Mouse (Mus musculus) thymus, postnatal 10 days (tissue): ENCODE results near the gene Gm20388.

Source experiments
- DNase-seq, 2 experiments: peaks; one replicate each; pipeline ENCODE4 v3.0.0; 2021; ENCODE audit warnings: low spot score in 2 of 2

Gene Gm20388

DNA sequence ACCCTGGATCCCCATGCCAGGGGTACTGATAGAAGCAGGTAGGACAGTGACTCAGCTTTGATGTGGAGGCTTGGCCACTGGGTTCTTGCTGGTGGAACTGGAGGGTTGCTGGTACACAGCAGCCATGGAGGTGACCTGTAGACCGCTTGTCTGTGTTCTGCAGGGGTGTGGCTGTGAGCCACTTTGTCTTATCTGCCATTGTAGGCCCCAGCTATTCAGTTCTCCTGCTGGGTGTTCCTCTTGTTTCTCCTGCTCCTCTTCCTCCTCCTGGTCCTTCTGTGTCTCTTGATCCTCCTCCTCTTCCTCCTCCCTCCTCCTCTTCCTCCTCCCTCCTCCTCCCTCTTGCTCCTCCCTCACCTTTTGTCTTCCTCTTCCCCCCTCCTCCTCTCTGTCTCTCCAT is 614.5 kb downstream of the Gm20388 start:
- no peak for DNase-seq

DNA sequence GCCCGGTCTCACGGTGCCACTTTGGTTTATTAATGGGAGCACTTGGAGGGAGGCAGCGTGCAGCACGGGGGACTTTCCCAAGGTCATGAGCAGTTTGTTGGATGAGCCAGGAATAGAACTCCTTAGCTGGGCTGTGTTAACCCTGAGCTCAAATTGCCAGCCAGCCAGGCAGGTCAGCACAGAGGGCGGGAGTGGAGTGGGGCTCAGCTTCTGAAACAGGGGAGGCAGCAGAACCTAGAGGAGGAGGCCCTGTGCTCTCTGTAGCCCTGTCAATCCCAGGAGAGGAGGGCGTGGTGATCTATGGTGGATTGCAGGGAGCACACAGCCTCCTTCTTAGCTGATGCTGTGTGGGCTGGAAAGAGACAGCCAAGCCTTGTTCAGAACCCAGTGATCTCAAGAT is 615.2 kb downstream of the Gm20388 start:
- DNase-seq = no peak

DNA sequence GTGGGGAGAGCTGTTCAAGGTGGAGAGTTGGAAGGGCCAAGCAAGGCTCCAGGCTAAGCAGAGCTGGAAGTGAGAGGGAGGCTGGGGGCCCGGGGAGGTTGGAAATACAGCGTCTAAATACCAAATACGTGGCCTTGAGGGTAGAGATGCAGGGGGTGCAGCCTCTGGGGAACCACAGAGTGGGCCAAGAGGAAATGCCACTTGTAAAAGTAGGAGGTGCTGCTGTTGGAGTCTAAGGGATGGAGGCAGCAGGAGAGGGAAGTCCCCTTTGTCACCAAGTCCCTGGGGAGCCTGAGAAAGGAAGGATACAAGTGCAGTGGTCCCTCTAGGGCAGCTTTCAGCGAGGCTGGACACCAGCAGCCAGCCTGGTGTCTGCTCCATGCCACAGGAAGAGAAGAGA is 615.9 kb downstream of the Gm20388 start:
- no peak for DNase-seq

DNA sequence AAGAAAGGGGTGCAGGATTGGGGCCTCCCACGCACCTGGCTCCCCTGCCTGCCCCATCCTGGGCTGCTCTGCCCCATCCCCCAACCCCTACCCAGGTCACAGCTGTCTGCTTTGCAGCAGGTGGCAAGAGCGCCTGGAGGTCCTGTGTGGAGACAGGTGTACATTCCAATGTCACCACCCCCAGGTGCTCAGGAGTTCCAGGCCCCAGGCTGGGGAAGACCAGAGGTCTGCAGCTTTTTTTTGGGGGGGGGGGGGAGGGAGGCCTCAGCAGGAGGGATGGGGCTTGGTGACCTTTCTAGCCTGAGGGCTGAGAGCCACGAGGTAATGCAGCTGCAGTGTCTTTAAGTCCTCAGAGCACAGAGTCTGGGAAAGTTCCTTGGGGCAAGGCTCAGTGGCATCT is 617.7 kb downstream of the Gm20388 start:
- DNase-seq = peak; percentile 69 to 74

DNA sequence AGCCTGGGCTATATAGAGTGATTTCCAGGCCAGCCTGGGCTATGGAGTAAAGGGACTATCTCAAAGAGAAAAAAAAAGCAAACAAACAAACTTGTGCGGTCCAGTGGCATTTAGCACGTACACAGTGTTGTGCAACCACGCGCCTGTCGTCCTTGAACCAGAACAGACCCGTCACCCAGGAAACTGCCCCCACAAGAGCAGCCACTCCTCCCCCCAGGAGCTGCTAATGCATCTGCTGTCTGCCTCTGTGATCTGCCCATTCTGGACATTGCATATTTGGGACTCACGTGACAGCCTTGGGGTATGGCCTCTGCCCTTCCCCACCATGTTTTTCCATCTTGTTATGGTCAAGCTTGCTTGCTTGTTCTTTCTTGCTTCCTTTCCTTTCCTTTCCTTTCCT is 618.6 kb downstream of the Gm20388 start:
- no peak for DNase-seq

DNA sequence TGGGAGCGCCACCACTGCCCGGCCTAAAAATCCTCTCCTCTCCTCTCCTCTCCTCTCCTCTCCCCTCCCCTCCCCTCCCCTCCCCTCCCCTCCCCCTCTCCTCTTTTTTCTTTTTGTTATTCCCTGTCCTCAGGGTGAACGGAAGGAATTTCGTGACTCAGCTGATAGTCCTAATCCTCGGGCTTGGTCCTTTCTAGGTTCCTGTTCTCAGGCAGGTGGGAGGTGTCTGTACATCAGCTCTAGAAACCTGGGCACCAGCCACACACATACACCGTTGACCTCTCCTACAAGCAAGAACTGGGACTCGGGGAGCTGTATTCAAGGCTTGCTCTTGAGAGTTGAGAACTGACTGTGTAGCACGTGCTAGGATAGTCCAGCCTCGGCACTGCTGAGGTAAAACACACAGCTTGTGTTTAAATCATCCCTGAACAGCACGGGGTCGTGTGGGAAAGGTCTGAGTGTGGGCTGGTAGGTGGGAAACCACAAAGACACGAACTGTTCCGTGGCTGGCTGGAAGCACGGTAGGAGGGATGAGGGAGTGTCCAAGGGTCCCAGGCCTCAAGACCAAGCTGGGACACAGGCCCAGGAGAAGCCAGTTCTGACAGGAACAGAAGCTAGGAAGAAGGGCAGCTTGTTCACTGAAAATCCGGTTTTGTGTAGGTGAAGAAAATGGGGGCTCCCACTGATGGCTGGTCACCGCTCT is 620.5 kb downstream of the Gm20388 start:
- DNase-seq = no peak

DNA sequence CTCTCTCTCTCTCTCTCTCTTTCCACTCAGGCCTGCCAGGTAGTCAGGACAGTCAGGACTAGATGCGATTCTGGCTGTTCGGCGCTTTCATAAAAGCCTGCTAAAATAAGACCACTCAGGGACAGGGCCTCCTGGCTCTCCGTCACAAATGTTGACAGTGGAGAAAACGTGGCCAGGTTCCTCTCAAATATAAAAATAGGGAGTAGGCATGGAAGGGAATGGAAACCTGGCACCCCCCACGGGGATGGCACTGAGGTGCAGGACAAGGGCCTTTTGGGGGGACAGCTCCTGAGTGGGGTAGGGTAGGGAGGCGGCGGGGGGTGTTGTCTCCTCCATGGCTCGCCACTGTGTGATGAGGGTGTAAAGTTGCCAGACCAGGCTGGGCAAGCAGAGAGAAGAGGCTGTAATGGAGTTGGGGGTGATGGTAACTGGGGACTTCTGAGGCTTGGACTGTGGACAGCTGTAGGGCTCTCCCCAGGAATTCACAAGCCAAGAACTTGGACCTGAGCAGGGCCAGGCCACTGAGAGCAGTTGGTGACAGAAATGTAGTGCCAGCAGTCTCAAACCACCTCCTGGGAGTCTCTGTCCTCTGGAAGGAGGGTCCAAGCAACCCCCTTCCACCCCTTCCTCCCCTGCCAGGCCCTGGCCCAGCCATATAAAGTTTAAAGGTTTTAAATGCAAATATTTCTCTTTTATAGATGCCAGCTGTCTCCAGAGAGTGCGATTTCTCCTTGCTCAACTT is 621.3 kb downstream of the Gm20388 start:
- DNase-seq = no peak

DNA sequence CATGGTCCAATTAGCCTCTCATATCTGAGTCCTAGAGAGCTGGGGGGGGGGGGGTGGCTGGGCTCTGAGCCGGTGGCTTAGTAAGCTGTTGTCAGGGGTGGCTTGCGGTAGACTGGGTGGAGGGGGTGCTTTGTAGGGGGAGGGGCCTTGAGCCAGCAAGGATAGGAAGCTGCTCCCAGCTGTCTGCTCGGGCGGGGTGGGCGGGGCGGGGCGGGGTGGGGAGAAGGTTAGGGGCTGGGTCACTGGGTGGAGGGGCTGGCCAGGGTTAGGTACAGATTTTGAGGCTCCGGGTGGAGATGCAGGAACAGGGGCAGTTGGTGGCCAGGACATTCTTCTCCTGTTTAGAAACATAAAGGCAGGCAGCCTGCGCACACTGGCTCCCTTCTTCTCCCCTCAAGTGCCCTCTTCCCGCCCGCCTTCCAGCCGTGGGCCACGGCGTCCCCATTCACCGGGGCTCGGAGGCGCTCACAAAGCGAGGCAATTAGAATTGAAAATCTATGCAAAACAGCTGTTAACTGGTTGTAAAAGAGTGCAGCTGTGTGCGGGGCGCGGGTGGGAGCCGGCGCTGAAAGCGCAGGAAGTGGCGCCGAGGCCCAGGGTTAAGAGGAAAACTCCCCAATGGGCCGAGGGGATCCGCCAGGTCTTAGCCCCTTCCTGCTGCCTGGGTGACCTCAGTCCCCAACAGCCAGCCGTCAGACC is 622.0 kb downstream of the Gm20388 start:
- DNase-seq = peak; percentile 74 to 76

DNA sequence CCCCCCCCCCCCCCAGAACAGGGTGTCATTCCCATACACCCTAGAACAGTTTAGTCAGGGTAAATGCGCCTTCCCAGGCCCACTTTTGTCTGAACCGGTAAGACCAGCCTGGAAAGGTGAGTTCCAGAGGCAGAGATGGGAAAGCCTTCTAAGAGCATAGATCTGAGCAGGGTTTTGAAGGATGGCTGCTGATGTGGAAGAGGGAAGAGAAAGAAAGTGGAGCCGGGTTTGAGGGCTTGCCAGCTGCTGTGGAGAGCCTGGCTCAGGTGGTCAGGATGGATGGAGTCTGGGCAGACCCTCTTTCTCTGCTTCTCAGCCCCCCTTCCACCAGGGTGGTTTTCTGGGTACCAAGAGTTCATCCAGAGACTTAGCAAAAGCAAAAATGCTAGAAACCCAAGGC is 622.7 kb downstream of the Gm20388 start:
- no peak for DNase-seq

DNA sequence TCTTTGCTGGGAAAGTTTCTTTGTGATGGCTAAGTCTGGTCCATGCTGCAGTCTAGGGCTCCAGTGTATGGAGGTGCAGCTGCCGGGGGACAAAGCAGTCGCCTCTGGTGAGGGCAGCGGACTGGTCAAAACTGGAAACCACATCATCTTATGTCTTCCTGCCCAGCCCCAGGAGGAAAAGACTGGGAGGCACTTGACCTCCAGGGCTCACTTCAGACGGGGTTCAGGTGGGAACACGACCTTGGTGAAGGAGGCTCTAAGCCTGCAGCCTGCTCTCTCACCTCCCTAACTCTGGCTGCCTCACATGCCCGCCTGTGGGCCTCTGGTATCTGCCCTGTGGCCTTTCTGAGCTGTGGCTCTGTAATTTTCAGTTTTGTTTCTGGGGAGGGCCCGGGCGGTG is 623.4 kb downstream of the Gm20388 start:
- no peak for DNase-seq

DNA sequence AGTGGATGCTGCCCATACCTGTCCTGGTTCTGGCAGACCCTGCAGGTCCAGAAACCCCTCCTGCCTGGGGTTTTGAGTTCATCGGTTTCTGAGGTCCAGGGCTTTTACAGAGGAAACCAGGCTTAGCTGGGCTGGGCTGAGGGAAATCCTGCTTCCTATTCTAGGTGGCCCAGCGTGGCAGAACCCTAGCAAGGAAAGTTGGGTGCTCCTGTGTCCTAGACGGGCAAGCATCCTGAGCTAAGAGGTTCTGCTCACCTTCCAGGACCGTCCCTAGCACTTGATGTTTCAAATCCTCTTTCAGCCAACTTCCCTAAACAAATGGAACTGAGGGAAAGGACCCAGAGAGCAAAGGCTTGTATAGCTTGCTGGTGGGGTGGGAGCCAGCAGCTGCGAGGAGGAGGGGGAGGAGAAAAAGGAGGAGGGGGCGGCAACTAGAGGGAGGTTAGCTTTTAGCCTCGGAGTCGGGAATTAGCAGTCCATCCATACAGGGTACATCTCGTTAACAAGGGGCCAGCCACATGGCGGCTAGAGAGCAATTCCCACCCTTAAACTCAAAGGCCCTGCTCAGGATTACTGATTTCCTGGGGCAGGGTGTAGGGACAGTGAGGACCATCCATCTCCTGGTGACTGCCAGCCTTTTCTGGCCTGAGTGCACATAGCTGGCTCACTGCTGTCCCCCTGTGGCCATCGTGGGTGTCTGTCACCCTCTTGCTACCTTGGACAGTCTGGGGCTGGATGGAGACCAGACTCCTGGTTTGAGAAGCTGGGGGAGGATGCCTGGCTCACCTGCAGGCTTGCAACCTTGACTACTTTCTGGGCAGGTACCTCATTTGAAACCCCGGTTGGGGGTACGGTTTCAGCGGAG is 624.1 kb downstream of the Gm20388 start:
- peak; percentile 74 to 83 for DNase-seq

DNA sequence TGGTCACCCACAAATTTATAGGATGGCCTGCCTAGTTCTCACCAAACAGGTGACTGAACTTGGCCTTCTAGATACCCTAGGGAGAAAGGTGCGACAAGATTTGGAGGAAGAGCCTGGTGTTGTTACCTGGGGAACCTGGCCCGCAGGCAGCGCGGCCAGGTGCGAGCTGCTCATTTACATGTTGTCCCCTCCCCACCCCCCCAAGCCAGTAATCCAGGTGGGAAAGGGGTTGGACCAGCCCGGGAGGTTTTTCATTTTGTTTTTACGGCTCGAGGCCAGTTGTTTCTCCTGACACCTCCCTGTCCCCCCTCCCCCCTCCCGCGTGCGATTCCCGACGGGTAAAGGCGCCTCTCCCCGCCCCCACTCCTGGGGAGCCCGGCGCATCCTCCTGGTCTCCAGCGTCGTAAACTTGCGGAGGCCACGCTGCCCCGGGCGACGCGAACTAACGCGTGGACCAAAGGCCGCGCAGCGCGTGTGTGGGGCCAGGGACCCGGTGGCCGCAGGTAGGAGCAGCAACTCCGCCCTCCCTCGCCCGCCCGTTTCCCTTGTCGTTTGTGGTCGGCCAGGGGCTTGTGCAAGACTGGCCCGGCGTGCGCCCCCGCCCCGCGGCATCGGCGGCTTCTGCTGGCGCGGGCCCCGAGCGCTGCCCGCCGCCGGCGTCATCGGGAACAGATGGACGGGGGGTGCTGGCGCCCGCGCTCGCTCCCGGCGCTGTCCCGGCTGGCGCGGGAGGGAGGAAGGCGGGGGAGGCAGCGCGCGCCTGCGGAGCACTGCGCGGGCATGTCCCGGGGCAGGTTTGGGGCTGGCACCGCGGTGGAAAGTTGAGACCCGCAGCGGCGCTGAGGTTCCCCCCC is 625.0 kb downstream of the Gm20388 start:
- DNase-seq = peak in 1 of 2 experiments; percentile 50

DNA sequence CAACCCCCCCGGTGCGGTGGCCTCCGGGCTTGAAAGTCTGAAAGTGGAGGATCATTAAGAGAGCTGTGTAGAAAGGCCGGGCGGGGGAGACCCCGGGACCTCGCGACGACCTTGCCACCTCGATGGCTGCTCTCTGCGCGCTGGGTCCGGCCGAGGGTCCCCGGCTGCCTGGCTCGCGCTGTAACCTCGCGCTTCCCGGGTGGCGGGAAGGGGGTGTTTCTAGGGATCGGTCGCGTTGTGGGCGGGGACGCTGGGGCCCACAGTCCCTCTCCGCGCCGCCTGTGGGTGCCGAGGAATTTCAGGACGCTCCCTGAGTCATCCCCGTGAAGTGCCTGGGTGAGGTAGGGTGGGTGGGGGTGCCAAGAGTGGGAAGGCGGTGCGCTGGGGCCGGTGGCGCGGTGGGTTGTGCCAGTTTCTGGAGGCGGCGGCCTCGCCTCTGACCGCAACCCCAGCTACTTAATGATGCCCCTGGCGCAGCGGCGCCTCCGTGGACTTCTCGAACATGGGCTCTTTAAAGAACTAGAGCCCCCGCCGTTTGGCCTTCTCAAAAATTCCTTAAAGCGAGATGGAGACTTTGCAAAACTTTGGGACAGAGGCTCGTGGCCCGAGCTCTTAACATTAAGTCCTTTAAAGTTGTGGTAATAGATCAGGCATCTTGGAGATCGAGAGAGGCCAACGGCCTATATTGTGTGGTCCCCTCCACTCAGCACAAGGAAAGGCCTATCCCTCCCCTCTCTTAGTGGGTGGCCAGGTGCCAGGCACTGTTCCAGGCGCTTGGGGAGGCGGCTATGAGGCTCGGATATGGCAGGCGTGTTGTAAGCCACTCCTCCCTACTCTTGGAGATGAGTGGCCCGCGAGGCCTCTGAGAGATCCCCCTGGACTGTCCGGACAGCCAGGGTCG is 625.9 kb downstream of the Gm20388 start:
- peak in 1 of 2 experiments; percentile 34 for DNase-seq

DNA sequence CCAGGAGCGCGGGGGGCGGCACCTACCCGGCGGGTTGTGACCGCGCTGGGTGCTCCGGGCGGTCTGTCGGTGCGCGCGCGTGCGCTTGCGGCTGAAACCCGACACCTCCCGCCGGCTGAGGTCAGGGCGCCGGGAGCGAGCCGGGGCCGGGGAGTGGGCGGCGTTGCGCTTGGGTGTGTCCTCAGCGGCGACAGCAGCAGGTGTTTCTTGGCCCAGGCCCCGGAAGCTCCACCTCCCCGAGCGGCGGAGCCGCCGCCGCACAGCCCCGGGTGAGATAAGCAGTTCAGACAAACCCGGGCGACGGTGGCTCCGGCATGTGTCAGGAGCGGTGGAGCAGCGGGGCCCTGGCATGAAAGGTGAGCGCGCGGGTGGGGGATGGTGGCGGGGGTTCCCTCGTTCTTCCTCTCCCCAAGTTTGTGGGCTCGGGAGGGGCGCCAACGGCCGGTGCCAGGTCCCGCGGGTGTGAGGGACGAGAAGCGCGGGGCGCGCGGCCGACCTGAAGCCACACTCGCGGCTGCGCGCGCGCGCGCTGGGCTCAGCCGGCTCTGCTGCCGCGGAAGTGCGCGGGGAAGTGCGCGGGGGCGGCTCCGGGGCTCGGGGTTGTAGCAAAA is 626.7 kb downstream of the Gm20388 start:
- peak; percentile 90 to 91 for DNase-seq

DNA sequence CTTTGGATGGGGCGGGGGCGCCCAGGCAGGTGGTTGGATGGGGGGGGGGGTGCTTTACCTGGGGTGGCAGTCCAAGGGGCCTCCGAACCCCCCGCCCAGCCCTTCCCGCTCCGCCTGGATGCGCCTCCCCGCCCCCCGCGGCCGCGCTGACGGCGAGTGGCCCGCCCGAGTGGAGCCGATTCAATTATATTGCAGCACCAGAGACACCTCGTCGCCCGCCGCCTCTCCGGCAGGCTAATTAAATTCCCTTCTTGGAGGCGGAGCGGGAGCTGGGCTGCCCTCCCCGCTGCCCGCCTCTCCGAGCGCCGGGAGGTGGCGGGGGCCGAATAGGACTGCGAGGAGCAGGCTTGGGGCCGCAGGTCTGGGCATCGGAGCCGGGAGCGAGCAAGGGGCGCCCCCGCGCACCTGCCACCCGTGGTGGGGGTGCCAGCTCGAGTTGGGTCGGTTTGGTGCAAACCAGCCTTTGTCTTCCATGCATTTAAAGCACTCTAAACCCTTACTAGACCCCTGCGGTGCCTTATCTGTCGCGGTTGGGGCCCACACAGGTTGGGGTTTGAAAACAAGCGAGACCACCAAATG is 627.3 kb downstream of the Gm20388 start:
- DNase-seq = peak; percentile 56 to 64

DNA sequence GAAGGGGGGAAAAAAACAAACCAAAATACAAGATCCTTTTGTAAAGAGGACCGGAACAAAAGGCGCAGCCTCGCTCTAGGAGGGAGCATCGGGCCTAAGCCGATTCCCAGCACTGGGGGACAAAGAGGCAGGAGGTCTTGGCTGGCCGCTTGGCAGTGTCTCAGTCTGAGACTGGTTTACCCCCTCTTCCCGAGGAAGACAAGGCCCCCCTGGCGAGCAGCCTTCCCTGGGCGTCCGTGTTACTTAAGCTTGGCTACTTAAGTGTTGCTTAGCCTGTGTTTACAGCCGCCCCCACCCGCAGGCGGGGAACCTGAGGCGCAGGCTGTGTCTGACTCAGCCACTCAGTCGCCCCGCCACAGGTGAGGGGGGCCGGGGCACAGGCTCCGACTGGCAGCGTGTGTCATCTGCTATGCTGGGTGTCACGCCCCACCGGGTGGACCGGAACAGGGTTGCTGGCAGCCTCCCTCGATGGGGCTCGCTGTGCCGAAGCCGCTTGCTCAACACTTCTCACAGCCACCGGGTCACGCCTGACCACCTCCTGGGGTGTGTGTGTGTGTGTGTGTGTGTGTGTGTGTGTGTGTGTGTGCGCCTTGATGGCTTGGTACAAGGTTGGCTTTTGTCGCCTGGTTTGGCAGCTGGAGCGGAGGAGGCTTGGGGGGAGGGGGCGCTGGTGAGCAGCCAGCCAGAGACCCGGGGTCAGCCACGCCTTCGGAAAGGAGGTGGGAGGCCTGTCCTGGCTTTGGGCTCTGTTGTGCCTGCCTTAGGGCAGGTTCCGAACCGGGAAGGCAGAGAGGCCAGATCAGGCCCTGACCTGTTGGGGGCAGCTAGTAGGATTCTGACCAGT is 628.0 kb downstream of the Gm20388 start:
- DNase-seq = peak; percentile 89 to 93

DNA sequence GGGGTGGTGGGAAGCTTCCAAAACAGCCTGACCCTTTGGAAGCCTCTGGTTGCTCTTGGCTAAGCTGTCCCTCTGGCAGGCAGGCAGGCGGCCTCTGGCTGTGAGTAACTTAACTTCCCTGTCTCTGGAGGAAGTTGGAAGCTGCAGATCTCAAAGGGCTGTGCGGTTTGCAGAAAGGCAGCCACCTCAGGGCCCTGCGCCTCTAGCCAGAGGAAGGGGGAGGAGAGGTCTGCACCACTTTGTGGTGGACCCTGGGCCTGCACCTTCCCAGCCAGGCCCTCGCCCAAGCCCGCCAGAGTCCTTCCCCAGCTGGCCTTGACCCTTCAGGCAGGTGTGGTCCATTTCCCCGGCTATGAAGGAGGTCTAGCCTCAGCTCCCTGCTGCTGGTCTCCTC is 628.7 kb downstream of the Gm20388 start:
- DNase-seq = peak; percentile 52 to 58
